Mouse (Mus musculus) brain, embryonic 14.5 days (tissue): ENCODE results near the gene Mtch1. TPM values are rescaled to one million over a fixed set of nuclear protein-coding genes. Genes with fewer than 3 reads are reported as not detected.

Experiments
- DNase-seq: peaks from one replicate; pipeline ENCODE4 v3.0.0-alpha.2; 2011; ENCODE audit warnings: low read depth
- CTCF ChIP-seq: fragments of 200-500 bp; IDR thresholded peaks from 2 replicates; pipeline ENCODE4 v1.5.1; 2012; ENCODE audit warnings: inconsistent platforms, mild to moderate bottlenecking, moderate library complexity, borderline replicate concordance; ENCODE audit not compliant: insufficient read depth, insufficient read length; ENCODE audit errors: extremely low read depth
- POLR2A ChIP-seq: fragments of 200-500 bp; IDR thresholded peaks from 2 replicates; pipeline ENCODE4 v1.6.1; 2012; ENCODE audit warnings: mild to moderate bottlenecking, inconsistent platforms, borderline replicate concordance; ENCODE audit not compliant: poor library complexity, insufficient read depth, insufficient read length, severe bottlenecking; ENCODE audit errors: extremely low read depth
- polyA plus RNA-seq: library from polyadenylated mRNA; depleted of rRNA; stranded (reverse); fragments of >200 nt; gene quantifications from 2 replicates; pipeline ENCODE4 v1.2.3, GENCODE M21; 2012

Gene Mtch1
- polyA plus RNA-seq, 1 experiment, result 698 TPM

DNA sequence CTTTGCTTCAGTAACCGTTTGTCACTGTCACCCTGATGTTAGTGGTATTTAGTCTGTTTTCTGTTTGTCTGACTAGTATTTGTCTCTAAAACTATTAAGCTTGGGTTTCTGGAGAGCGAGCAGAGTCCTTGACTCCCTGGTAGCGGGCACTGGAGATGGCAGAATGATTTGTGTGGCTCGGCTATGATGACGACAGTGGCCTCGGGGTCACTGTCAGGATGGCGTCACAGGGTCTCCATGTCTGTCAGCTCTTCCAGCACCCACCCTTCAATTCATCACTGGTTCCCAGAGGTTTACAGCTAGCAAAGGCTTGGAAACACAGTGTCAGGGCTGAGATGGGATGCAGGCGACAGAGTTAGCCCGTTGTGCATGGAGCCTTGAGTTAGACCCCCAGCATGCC, 36.2 kb upstream of the Mtch1 start:
- no peak for TF ChIP-seq CTCF
- no peak for TF ChIP-seq POLR2A
- no peak for DNase-seq

DNA sequence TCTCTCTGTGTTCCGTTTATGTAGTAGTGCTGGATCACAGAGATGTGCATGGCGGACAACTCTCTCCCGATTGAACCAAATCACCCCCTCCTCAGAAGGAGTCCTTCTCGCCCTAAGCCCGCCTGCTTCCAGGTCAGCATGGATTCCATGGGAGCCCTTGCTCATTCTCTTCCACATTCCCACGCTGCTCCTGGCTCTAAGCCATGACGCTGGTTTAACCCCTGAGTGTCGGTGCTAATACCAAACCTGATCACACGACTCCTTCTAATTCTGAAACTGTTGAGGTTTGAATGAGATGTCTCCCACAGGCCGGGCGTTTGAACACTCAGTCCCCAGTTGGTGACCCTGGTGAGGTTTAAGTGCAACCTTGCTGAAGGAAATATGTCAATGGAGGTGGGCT, 34.7 kb upstream of the Mtch1 start:
- no peak for TF ChIP-seq CTCF
- TF ChIP-seq POLR2A, result no peak
- DNase-seq, result peak; percentile 50

DNA sequence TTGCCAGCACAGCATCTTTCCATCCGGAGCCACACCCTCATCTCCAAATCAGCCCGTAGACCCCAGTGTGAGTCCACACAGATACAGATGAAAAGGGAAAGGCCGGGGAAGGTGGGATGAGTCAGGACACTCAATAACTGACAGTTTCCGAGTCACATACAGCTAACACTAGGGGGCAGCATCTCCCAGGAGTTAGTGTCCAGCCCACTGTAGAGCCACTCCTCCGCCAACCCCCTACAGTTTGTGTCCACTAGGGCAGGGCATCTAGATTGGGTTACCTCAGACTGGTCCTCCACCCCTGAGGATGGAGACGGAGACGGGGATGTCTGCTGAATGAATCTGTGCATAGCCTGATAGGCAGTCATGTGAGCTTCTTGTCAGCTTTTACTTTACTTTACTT, 33.7 kb upstream of the Mtch1 start:
- DNase-seq, result peak; percentile 76
- TF ChIP-seq POLR2A (no peak), CTCF (peak; percentile 75)

DNA sequence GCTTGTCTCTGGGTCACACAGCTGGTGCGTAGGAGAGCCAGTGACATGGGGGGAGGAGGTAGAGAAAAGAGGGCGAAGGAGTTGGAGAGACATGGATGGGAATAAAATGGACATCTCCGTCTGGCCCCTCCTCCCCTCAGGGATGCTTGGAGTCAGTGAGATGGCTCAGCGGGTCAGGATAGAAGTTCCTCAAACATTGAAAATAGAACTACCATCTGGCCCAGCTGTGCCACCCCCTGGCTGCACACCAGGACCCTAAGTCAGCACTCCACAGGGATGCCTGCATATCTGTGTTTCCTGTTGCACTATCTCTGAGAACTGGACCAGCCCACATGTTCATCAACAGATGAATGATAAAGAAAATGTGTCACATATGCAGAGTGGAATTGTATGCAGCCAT, 32.5 kb upstream of the Mtch1 start:
- TF ChIP-seq POLR2A (no peak), CTCF (no peak)
- no peak for DNase-seq

DNA sequence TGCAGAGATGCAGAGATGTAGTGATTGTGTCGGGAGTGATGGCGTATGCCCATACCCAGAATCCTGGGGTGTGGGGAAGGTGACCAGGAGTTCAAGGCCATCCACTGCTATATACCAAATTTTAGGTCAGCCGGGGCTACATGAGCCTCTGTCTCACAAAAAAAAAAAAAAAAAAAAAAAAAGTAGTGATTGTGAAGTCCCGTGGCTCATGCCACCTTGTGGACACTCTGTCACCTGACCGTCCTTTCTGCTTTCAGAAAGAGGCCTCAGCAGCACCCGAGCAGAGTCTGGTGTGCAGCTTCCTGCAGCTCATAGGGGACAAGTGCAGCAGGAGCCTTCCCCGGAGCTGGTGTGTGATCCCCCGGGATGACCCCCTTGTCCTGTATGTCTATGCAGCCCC, 30.3 kb upstream of the Mtch1 start:
- no peak for TF ChIP-seq POLR2A
- peak; percentile 10; the same call in 1 of the 2 replicates for TF ChIP-seq CTCF
- no peak for DNase-seq

DNA sequence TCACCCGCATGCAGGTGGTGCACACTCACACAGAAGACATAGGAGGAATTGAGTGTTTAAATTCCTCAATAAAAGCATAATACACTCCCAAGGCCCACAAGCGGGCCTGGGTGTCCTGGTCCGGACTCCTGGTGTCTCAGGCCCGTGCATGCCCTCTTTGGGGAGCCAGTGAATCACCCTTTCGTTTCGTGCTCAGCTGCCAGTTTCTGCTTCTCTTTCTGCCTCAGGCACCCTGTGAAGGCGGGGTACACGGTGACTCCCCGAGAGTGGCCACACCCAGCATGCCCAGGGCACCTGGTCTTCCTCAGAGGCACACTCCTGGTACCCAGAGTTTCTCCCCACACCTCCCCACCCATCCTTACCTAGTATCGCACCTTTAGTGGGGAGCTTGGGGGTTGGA, 28.1 kb upstream of the Mtch1 start:
- DNase-seq, result no peak
- no peak for TF ChIP-seq CTCF
- no peak for TF ChIP-seq POLR2A

DNA sequence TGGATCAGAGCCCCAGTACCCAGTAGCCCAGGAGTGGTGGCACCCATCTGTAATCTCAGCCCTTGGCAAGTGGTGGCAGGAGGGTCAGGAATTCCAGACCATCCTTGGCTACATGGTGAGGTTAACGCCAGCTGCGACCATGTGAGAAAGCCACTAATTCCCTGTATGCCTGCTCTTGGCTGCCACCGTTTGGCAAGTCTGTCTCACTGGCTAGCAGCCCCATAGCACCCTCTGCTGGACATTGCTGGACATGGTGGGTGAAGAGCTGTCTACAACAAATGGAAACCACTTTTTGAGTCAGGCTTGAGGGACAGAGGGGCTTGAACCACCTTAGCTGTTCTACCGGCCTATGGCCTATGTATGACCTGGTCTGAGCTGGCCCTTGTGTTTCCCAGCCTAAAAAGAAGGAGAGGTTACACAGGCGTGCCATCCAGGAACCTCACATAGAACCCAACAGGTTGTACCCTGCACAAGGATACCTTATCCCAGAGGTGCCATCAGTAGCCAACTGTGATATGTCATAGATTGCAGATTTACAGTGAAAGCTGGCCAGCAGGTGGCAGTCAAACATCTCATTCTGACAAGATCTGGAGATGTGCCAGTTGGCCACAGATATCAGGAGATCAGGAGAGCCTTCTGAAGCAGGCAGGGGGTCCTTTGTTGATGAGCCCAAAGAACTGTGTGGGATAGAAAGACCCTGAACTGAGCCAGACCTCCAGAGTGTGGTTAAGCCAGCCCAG, 23.4 kb upstream of the Mtch1 start:
- TF ChIP-seq POLR2A (no peak), CTCF (peak; percentile 99)
- DNase-seq, result peak; percentile 96

DNA sequence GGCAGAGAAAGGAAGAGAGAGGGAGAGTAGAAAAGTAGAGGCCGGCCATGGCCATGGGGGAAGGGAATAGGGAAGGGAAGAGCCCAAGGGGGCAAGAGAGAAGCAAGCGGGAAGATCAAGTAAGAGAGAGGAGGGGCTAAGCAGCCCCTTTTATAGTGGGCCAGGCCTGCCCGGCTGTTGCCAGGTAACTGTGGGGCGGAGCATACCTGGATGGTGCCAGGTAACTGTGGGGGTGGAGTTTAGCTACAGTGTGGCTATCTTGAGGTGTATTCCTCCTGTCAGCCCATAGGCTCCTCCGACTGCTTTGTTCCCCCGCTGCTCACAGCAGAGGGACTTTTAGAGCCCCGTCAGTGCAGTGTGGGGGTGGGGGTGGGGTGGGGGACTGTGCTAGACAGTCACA, 21.0 kb upstream of the Mtch1 start:
- no peak for TF ChIP-seq POLR2A
- TF ChIP-seq CTCF, result no peak
- no peak for DNase-seq

DNA sequence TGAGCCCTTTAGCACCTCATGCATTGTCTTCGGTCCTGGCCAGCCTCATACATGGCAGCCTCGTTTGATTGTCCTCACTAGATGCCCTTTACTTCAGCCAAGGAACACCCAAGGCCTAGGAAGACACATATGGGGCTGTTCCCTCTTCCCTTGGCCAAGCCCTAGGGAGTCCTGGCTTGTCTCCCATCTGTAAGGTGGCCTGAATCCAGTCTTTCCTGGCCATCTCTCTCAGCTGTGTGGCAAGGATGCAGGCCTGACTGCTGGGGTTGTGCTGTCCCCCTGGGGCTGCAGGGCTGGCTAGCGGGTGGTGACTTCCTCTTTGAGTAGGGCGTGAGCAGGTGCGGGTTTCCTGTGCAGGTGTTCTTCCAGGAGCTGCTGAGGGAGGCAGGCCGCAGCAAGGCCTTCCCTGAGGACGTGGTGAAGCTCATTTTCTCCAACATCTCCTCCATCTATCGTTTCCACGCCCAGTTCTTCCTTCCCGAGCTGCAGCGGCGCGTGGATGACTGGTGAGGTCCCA, 17.4 kb upstream of the Mtch1 start:
- no peak for DNase-seq

DNA sequence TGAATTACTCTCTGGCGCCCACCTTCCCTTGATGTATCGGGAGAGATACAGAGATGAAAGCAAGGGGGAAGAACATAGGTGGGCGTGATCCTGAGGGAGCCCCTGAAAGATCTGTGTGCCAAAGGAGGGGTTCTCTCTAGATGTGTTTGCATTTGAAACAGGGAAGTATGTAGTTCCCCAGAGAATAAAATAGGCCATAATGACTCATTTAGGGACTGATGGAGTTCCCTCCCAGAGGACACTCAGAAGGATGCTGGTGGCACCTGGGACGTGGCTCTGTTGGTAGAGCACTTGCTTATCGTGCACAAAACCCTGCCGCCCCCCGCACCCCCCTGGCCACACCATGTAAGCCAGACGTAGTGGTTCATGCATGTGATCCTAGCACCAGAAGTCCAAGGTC, 15.4 kb upstream of the Mtch1 start:
- DNase-seq, result no peak
- TF ChIP-seq POLR2A, result no peak
- no peak for TF ChIP-seq CTCF

More for the DNA sequence above, 17.4 kb upstream of the Mtch1 start:
- no peak for TF ChIP-seq CTCF
- TF ChIP-seq POLR2A, result no peak

DNA sequence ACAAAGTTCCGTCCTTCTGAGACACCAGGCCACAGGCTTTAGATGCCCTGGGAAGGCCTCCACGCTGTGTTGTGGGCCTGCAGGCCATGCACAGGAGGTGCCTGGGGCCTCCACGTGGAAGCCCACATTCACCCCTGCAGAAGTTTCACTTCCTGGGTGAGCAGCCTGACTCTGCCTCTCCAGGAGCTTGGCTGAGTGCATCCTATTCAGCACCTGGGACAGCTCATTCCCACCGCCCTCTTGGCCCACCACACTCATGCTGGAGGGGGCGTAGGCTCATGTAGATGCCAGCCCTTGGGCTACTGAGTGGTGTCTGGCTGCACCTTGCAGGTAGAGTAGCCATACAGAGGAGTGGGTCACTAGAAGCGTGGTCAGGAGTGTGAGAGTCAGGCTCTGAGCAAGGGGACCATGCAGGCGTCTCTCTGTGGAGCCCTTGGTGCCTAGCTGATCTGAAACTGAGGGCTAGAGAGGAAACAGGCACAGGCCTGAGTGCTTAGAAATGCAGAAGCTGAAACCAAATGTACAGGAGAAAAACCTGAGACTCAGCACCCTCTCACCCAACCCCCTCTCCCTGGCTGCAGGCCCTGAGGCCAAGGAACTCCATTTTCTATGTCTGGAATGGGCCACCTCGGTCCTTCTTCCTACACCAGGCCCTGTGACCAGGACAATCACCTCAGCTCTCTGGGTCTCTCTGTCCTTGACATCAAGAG, 14.4 kb upstream of the Mtch1 start:
- DNase-seq, result no peak
- no peak for TF ChIP-seq POLR2A
- TF ChIP-seq CTCF, result no peak

DNA sequence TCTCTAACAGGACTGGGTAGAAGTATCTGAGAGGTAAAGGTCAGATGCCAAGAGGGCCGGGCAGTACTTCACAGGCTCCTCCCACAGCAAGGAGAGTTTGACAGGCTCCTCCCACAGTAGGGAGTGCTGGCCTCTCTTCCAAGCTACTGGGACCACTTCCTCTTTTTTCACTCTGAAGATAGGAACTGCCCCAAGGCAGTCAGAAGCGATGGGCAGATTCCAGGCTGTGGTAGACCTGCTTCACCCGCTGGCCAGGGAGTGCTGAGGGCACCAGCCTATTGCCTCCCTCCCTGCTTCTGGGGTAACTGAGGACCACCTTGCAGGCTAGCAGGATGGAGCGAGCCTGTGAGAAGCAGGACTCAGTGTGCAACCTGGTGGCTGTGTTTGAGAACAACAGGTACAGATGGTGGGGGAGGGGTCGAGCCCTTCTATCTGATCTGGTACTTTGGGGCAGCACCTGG, 13.1 kb upstream of the Mtch1 start, which contains the start of gene Fgd2:
Gene Fgd2 (plus strand): TSS at position 154 of the 461 bp plus-strand sequence.
- TF ChIP-seq POLR2A (no peak), CTCF (no peak)
- DNase-seq, result no peak

DNA sequence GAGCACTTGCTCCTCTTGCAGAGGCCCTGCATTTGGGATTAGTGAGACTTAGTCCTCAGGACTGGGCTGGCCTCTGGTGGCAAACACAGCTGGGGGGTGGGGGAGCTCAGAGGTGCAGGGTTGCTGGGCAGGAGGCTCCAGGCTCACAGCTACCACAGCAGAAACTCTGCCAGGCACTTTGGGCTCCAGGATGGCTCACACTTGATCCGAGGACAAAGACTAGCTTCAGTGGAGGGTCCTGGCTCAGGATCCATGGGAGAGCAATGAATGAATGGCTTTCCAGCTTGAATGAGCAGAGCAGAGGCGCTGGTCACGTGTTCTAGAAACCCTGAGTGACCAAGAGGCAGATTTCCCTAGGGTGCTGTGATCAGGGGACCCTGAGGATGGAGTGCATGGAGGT, 11.2 kb upstream of the Mtch1 start:
- DNase-seq, result no peak
- TF ChIP-seq CTCF, result no peak
- TF ChIP-seq POLR2A, result no peak
